Mouse (Mus musculus): ENCODE measurements around the gene Myo10.

The Myo10 gene

GRCm38 (mm10) chr15:25767777-25768176 is 145.5 kb downstream of the Myo10 start:
- DNase-seq (ENCODE audit: low spot score): no peak

- DNase-seq (ENCODE audit: low spot score): no peak
Observed at GRCm38 (mm10) chr15:25769524-25770255, 147.4 kb downstream of the Myo10 start.

- DNase-seq (ENCODE audit: low spot score): no peak
Observed at GRCm38 (mm10) chr15:25771782-25772181, 149.5 kb downstream of the Myo10 start.

GRCm38 (mm10) chr15:25773711-25774513 is 151.6 kb downstream of the Myo10 start:
- DNase-seq (ENCODE audit: low spot score): peak; percentile 27

- DNase-seq (ENCODE audit: low spot score): no peak
Observed at GRCm38 (mm10) chr15:25778937-25779336, 156.6 kb downstream of the Myo10 start.

GRCm38 (mm10) chr15:25779522-25780191 is 157.3 kb downstream of the Myo10 start:
- no peak for DNase-seq (ENCODE audit: low spot score)

- DNase-seq (ENCODE audit: low spot score): no peak
Observed at GRCm38 (mm10) chr15:25781053-25781452, 158.7 kb downstream of the Myo10 start.

- DNase-seq (ENCODE audit: low spot score): no peak
Observed at GRCm38 (mm10) chr15:25785456-25786390, 163.4 kb downstream of the Myo10 start.

- DNase-seq (ENCODE audit: low spot score): no peak
Observed at GRCm38 (mm10) chr15:25787406-25787805, 165.1 kb downstream of the Myo10 start.

GRCm38 (mm10) chr15:25787965-25788364 is 165.6 kb downstream of the Myo10 start:
- no peak for DNase-seq (ENCODE audit: low spot score)

- no peak for DNase-seq (ENCODE audit: low spot score)
Observed at GRCm38 (mm10) chr15:25788565-25788964, 166.2 kb downstream of the Myo10 start.

GRCm38 (mm10) chr15:25789241-25789640 is 166.9 kb downstream of the Myo10 start:
- no peak for DNase-seq (ENCODE audit: low spot score)

GRCm38 (mm10) chr15:25791660-25792353 is 169.5 kb downstream of the Myo10 start:
- no peak for DNase-seq (ENCODE audit: low spot score)

- no peak for DNase-seq (ENCODE audit: low spot score)
Observed at GRCm38 (mm10) chr15:25794123-25794522, 171.8 kb downstream of the Myo10 start.

- no peak for DNase-seq (ENCODE audit: low spot score)
Observed at GRCm38 (mm10) chr15:25795496-25795895, 173.2 kb downstream of the Myo10 start.

GRCm38 (mm10) chr15:25796353-25796752 is 174.0 kb downstream of the Myo10 start:
- no peak for DNase-seq (ENCODE audit: low spot score)

- DNase-seq (ENCODE audit: low spot score): no peak
Observed at GRCm38 (mm10) chr15:25797179-25797578, 174.9 kb downstream of the Myo10 start.

- DNase-seq (ENCODE audit: low spot score): no peak
Observed at GRCm38 (mm10) chr15:25797888-25798287, 175.6 kb downstream of the Myo10 start.

GRCm38 (mm10) chr15:25801726-25802125 is 179.4 kb downstream of the Myo10 start:
- no peak for DNase-seq (ENCODE audit: low spot score)

GRCm38 (mm10) chr15:25802194-25802593 is 179.9 kb downstream of the Myo10 start:
- DNase-seq (ENCODE audit: low spot score): no peak

GRCm38 (mm10) chr15:25803111-25803510 is 180.8 kb downstream of the Myo10 start:
- no peak for DNase-seq (ENCODE audit: low spot score)

Measured in urinary bladder, postnatal 25 days (tissue).